31 mouse cellular contexts compared by ENCODE assay signal in genomic region chr11:71765335-71765734, GRCm38 (mm10). TPM values are rescaled to one million over a fixed set of nuclear protein-coding genes. Genes with fewer than 3 reads are reported as not detected.
DNase-seq lines count a peak whose midpoint lies in the region; ATAC-seq and TF ChIP-seq lines count a peak whose summit lies in the region.
"Had no signal": no experiment of that assay in that cellular context is flagged by ENCODE, and none has a peak within 500 bp of the region (broad histone marks: within the 10 kb centered on the region; RNA-seq: fewer than 3 reads in every experiment).

No protein-coding gene starts in this region.

- no peak overlapping the region for H3K4me2 ChIP-seq in hindbrain, postnatal 0 days (ENCODE audit: low read depth, low read length)
- H3K4me2 ChIP-seq: embryonic facial prominence, embryonic 13.5 days; forebrain, embryonic 13.5 days; heart, embryonic 12.5 days; heart, embryonic 15.5 days; hindbrain, embryonic 12.5 days; hindbrain, embryonic 15.5 days; intestine, embryonic 15.5 days had no signal

- no peaks in the 10 kb centered on the region for H3K9me3 ChIP-seq in hindbrain, embryonic 10.5 days
- H3K9me3 ChIP-seq in hindbrain, postnatal 0 days (ENCODE audit: low read length), result no peaks in the 10 kb centered on the region
- H3K9me3 ChIP-seq in E14TG2a.4 (ENCODE audit: low read length) (no peaks in the 10 kb centered on the region), ES-Bruce4 (replicated peaks; ENCODE audit: control insufficient read depth, insufficient read depth, low read length, poor library complexity, severe bottlenecking) (no peaks in the 10 kb centered on the region)
- H3K9me3 ChIP-seq: embryonic facial prominence, embryonic 10.5 days; embryonic facial prominence, embryonic 13.5 days; forebrain, embryonic 13.5 days; heart, embryonic 12.5 days; heart, embryonic 15.5 days; hindbrain, embryonic 12.5 days; hindbrain, embryonic 15.5 days; intestine, embryonic 15.5 days had no signal

- H3K27ac ChIP-seq in hindbrain, embryonic 10.5 days, result peak overlapping the region; percentile 86
- H3K27ac ChIP-seq in hindbrain, postnatal 0 days, result no peak overlapping the region
- H3K27ac ChIP-seq in ES-Bruce4 (ENCODE audit: insufficient read depth, low read length), result peak overlapping the region; percentile 77
- H3K27ac ChIP-seq: embryonic facial prominence, embryonic 10.5 days; embryonic facial prominence, embryonic 13.5 days; gastrocnemius, adult 2 months; heart, embryonic 15.5 days; hindbrain, embryonic 12.5 days; intestine, embryonic 15.5 days had no signal

- H3K36me3 ChIP-seq in hindbrain, embryonic 10.5 days, result peaks cover 74% of the 10 kb centered on the region
- H3K36me3 ChIP-seq in hindbrain, postnatal 0 days (ENCODE audit: insufficient read depth, low read length), result peaks cover 13% of the 10 kb centered on the region; the same call in 1 of the 2 replicates
- H3K36me3 ChIP-seq in E14TG2a.4 (ENCODE audit: insufficient read depth, low read length), result no peaks in the 10 kb centered on the region
- H3K36me3 ChIP-seq in ES-Bruce4 (ENCODE audit: control insufficient read depth, insufficient read depth, low read length, poor library complexity, severe bottlenecking), result no peaks in the 10 kb centered on the region
- H3K36me3 ChIP-seq: embryonic facial prominence, embryonic 13.5 days; heart, embryonic 12.5 days; heart, embryonic 15.5 days; intestine, embryonic 15.5 days had no signal

- TF ChIP-seq POLR2A in ES-Bruce4 (IDR thresholded peaks at IDR 0.05; ENCODE audit: insufficient read depth, low read length), result no peak

- H3K27me3 ChIP-seq in hindbrain, embryonic 10.5 days (ENCODE audit: insufficient read depth, poor library complexity, severe bottlenecking), result no peaks in the 10 kb centered on the region; the same call in 1 of the 2 replicates
- no peaks in the 10 kb centered on the region for H3K27me3 ChIP-seq in hindbrain, postnatal 0 days (ENCODE audit: insufficient read depth, low read length)
- H3K27me3 ChIP-seq in E14TG2a.4 (ENCODE audit: insufficient read depth, low read length) (peaks cover 6% of the 10 kb centered on the region; the same call in 1 of the 2 replicates), ES-Bruce4 (ENCODE audit: control insufficient read depth, insufficient read depth, low read length, poor library complexity, severe bottlenecking) (no peaks in the 10 kb centered on the region)
- H3K27me3 ChIP-seq: forebrain, embryonic 13.5 days; hindbrain, embryonic 12.5 days; hindbrain, embryonic 15.5 days; intestine, embryonic 15.5 days had no signal

- no peak for TF ChIP-seq CTCF in hindbrain, postnatal 0 days (IDR thresholded peaks at IDR 0.05; ENCODE audit: low read depth)
- TF ChIP-seq CTCF in E14TG2a.4 (conservative IDR thresholded peaks at IDR 0.05; ENCODE audit: low read length) (no peak), ES-Bruce4 (IDR thresholded peaks at IDR 0.05; ENCODE audit: low read depth, low read length) (no peak)

- TF ChIP-seq EP300 in ES-Bruce4 (IDR thresholded peaks at IDR 0.05; ENCODE audit: insufficient read depth, low read depth, low read length), result peak; percentile 97

- H3K4me3 ChIP-seq in hindbrain, embryonic 10.5 days, result no peak overlapping the region
- no peak overlapping the region for H3K4me3 ChIP-seq in hindbrain, postnatal 0 days (ENCODE audit: low read length)
- H3K4me3 ChIP-seq in E14TG2a.4 (replicated peaks; ENCODE audit: low read length) (0 out of 2 replicates have a peak overlapping the region, but pooled peaks have one; percentile 3), ES-Bruce4 (ENCODE audit: low read depth, low read length) (no peak overlapping the region)
- H3K4me3 ChIP-seq: embryonic facial prominence, embryonic 10.5 days; embryonic facial prominence, embryonic 13.5 days; erythroblast, embryonic 14.5 days; forebrain, embryonic 13.5 days; gastrocnemius, adult 2 months; heart, embryonic 12.5 days; heart, embryonic 15.5 days; hindbrain, embryonic 12.5 days; hindbrain, embryonic 15.5 days; intestine, embryonic 15.5 days had no signal

- 71% methylated on average over 6 of the region's 6 CpGs for WGBS in hindbrain, embryonic 10.5 days
- 71% methylated on average over 6 of the region's 6 CpGs for WGBS in hindbrain, postnatal 0 days

- no peak for DNase-seq in hindbrain, embryonic 10.5 days (ENCODE audit: low spot score)
- DNase-seq in hindbrain, postnatal 0 days (ENCODE audit: low spot score), result no peak
- peak; percentile 56 for DNase-seq in ZHBTc4 (ENCODE audit: low read depth, low spot score)
- DNase-seq in cerebellum, adult 8-10 months, result no peak
- DNase-seq: adrenal gland, postnatal 10 days; adrenal gland, postnatal 36 days; cerebellum, adult 18-20 months; cerebellum, adult 9-11 months; cerebellum, postnatal 25 days; embryo, embryonic 11 days; forebrain, postnatal 0 days; gastrocnemius, adult 2 months; gastrocnemius, postnatal 14 days; heart, postnatal 10 days; heart, postnatal 36 days; kidney, adult 11 months had no signal

- H3K4me1 ChIP-seq in hindbrain, embryonic 10.5 days (replicated peaks), result peaks cover 67% of the 10 kb centered on the region
- peaks cover 11% of the 10 kb centered on the region for H3K4me1 ChIP-seq in hindbrain, postnatal 0 days (ENCODE audit: insufficient read depth, low read length)
- H3K4me1 ChIP-seq in E14TG2a.4 (replicated peaks; ENCODE audit: low read depth, low read length), result peaks cover 72% of the 10 kb centered on the region
- H3K4me1 ChIP-seq in ES-Bruce4 (ENCODE audit: control insufficient read depth, insufficient read depth, low read length), result peaks cover 20% of the 10 kb centered on the region
- H3K4me1 ChIP-seq: embryonic facial prominence, embryonic 13.5 days; heart, embryonic 12.5 days; heart, embryonic 15.5 days; intestine, embryonic 15.5 days had no signal

- ATAC-seq in hindbrain, postnatal 0 days, result no peak
- ATAC-seq: CD4-positive, CD25-positive, alpha-beta regulatory T cell, adult 4 months; forebrain, embryonic 13.5 days; forebrain, postnatal 0 days; intestine, embryonic 15.5 days had no signal

- no peak overlapping the region for H3K9ac ChIP-seq in hindbrain, postnatal 0 days (replicated peaks; ENCODE audit: low read length)
- H3K9ac ChIP-seq in ES-Bruce4 (ENCODE audit: low read depth, poor library complexity, severe bottlenecking), result no peak overlapping the region
- H3K9ac ChIP-seq: embryonic facial prominence, embryonic 13.5 days; forebrain, embryonic 13.5 days; forebrain, postnatal 0 days; heart, embryonic 12.5 days; heart, embryonic 15.5 days; hindbrain, embryonic 12.5 days; hindbrain, embryonic 15.5 days; intestine, embryonic 15.5 days had no signal

RNA-seq across cellular contexts. Expression of gene Wscd1, which starts 15.6 kb away (rescaled TPM):
- 52.4 and 69.5 TPM in 2 replicates for polyA plus RNA-seq in hindbrain, embryonic 10.5 days (2016; fragmentation: Nextera tagmentation; extraction: Ambion mirVana)
- 188 and 209 TPM in 2 replicates for total RNA-seq in hindbrain, postnatal 0 days (2014; rRNA removed)
- polyA plus RNA-seq in hindbrain, postnatal 0 days (2015; fragmentation: Nextera tagmentation; extraction: Ambion mirVana), result 83.8 and 94.5 TPM in 2 replicates
- polyA plus RNA-seq in ES-Bruce4 (2011; ENCODE audit: insufficient read depth, insufficient read length, low read depth, missing spikeins), result 2.7 and 3.6 TPM in 2 replicates
- total RNA-seq: common myeloid progenitor, adult 5-6 weeks; MEL had no signal
- polyA plus RNA-seq: C2C12; CD4-positive, CD25-positive, alpha-beta regulatory T cell, adult 4 months had no signal

Comparison
In these comparisons a context has a peak if more than half of its experiments do, and no peak if none do; other contexts are left out.
1. RNA of gene Wscd1, which starts 15.6 kb away (polyA plus RNA-seq): 83.8 to 94.5 TPM in hindbrain, postnatal 0 days and 52.4 to 69.5 TPM in hindbrain, embryonic 10.5 days; 2.7 to 3.6 TPM in ES-Bruce4; every median in the first group is over 10 times any median in the second.